Mouse (Mus musculus) ES-Bruce4 (cell line): Measurements from ENCODE around the gene Igsf9b. TPM values are rescaled to one million over a fixed set of nuclear protein-coding genes. Genes with fewer than 3 reads are reported as not detected.

Source experiments
- H3K27ac ChIP-seq: 2 replicates; pipeline ENCODE4 v1.5.1; 2012; ENCODE audit warnings: low read length, inconsistent platforms; ENCODE audit not compliant: insufficient read depth
- H3K27me3 ChIP-seq: 2 replicates; pipeline ENCODE4 v1.6.1; 2012; ENCODE audit warnings: mild to moderate bottlenecking, low read length, inconsistent platforms; ENCODE audit not compliant: control insufficient read depth, poor library complexity, insufficient read depth, severe bottlenecking
- H3K36me3 ChIP-seq: 2 replicates; pipeline ENCODE4 v1.6.1; 2012; ENCODE audit warnings: inconsistent platforms, mild to moderate bottlenecking, low read length, moderate library complexity; ENCODE audit not compliant: control insufficient read depth, poor library complexity, insufficient read depth, severe bottlenecking
- H3K4me1 ChIP-seq: one replicate; pipeline ENCODE4 v1.8.1; 2011; ENCODE audit warnings: low read length; ENCODE audit not compliant: control insufficient read depth, insufficient read depth
- H3K4me3 ChIP-seq: 2 replicates; pipeline ENCODE4 v1.5.1; 2011; ENCODE audit warnings: low read depth, mild to moderate bottlenecking, low read length
- H3K9ac ChIP-seq: 2 replicates; pipeline ENCODE4 v1.6.1; 2012; ENCODE audit warnings: low read depth, mild to moderate bottlenecking, inconsistent platforms; ENCODE audit not compliant: poor library complexity, severe bottlenecking
- H3K9me3 ChIP-seq: replicated peaks from 2 replicates; pipeline ENCODE4 v1.6.1; 2012; ENCODE audit warnings: mild to moderate bottlenecking, low read length, inconsistent platforms; ENCODE audit not compliant: control insufficient read depth, poor library complexity, insufficient read depth, severe bottlenecking
- CTCF ChIP-seq: IDR thresholded peaks from one replicate; pipeline ENCODE4 v1.8.1; 2011; ENCODE audit warnings: low read depth, low read length
- EP300 ChIP-seq: IDR thresholded peaks from 2 replicates; pipeline ENCODE4 v1.6.1; 2011; ENCODE audit warnings: low read depth, low read length; ENCODE audit not compliant: insufficient read depth
- POLR2A ChIP-seq: IDR thresholded peaks from one replicate; pipeline ENCODE4 v1.8.1; 2011; ENCODE audit warnings: low read length; ENCODE audit not compliant: insufficient read depth
- polyA plus RNA-seq: library from polyadenylated mRNA; stranded (reverse); fragments of >200 nt; gene quantifications from 2 replicates; pipeline ENCODE4 v1.2.4, GENCODE M21; 2011; ENCODE audit warnings: low read depth; ENCODE audit not compliant: missing spikeins, insufficient read depth, insufficient read length

The Igsf9b gene
- polyA plus RNA-seq, 1 experiment = 32.2 TPM

- no peaks in the 10 kb centered on the region for H3K4me1 ChIP-seq
- TF ChIP-seq EP300 (no peak), CTCF (no peak), POLR2A (no peak)
- H3K9ac ChIP-seq = no peak overlapping the region
- no peak overlapping the region for H3K27ac ChIP-seq
- H3K9me3 ChIP-seq = no peaks in the 10 kb centered on the region
- H3K27me3 ChIP-seq = no peaks in the 10 kb centered on the region
- H3K4me3 ChIP-seq = no peak overlapping the region
- peaks cover 55% of the 10 kb centered on the region for H3K36me3 ChIP-seq
Observed at GRCm38 (mm10) chr9:27327558-27327957, 28.6 kb downstream of the Igsf9b start.

DNA sequence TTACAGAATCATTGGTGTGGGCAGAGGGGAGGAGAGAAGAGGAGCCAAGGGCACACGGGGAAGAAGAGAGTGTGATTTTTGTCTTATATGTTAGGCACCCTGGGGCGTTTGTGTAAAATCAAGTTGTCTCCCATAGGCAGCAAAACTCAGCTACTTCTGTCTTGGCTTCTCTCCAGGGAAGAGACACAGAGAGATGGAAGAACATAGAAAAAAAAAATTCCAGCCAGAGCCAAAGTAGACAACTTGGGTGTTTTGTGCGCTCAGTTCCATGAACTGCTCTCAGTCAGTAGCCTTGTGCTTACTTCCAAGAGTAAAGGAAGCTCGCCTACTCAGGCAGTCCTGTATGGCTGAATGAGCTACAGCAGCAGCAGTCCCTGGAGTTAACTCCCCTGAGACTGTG lies 31.4 kb downstream of the Igsf9b start:
- Histone ChIP-seq H3K27me3 (no peaks in the 10 kb centered on the region), H3K9ac (no peak overlapping the region), H3K9me3 (no peaks in the 10 kb centered on the region), H3K4me3 (no peak overlapping the region), H3K4me1 (no peaks in the 10 kb centered on the region), H3K27ac (no peak overlapping the region), H3K36me3 (peaks cover 58% of the 10 kb centered on the region)
- TF ChIP-seq POLR2A = no peak
- no peak for TF ChIP-seq CTCF
- TF ChIP-seq EP300 = no peak

- Histone ChIP-seq H3K9me3 (no peaks in the 10 kb centered on the region), H3K27me3 (no peaks in the 10 kb centered on the region), H3K4me1 (no peaks in the 10 kb centered on the region), H3K9ac (no peak overlapping the region), H3K36me3 (peaks cover 55% of the 10 kb centered on the region), H3K27ac (no peak overlapping the region), H3K4me3 (no peak overlapping the region)
- TF ChIP-seq EP300 = no peak
- no peak for TF ChIP-seq POLR2A
- TF ChIP-seq CTCF = no peak
Observed at GRCm38 (mm10) chr9:27331538-27331937, 32.5 kb downstream of the Igsf9b start.

DNA sequence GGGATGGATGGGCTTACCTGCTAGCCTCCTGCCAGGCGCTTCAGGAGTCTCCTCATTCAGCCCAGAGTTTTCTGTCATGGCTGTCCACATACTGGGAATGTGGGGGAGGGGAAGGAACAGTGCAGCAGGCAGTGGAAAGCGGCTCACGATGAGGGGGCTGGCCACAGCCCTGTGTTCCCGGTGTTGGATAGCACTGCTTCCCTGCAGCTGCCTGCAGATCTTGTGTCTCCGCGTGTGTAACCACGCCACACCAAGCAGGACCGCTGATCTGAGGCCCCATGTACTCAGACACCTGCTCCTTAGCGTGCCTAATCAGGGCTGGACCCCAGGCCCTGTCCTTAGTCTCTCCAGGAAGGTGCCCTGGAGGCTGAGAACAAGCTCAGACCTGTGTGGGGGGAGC lies 35.9 kb downstream of the Igsf9b start:
- Histone ChIP-seq H3K4me3 (no peak overlapping the region), H3K27ac (no peak overlapping the region), H3K27me3 (no peaks in the 10 kb centered on the region), H3K9me3 (no peaks in the 10 kb centered on the region), H3K4me1 (no peaks in the 10 kb centered on the region), H3K9ac (no peak overlapping the region), H3K36me3 (peaks cover 34% of the 10 kb centered on the region)
- TF ChIP-seq CTCF (no peak), POLR2A (no peak), EP300 (no peak)

GRCm38 (mm10) chr9:27336962-27337636 lies 38.1 kb downstream of the Igsf9b start:
- H3K36me3 ChIP-seq = peaks cover 38% of the 10 kb centered on the region
- H3K4me3 ChIP-seq = no peak overlapping the region
- no peaks in the 10 kb centered on the region for H3K9me3 ChIP-seq
- TF ChIP-seq POLR2A (no peak), EP300 (no peak), CTCF (no peak)
- no peak overlapping the region for H3K27ac ChIP-seq
- no peaks in the 10 kb centered on the region for H3K4me1 ChIP-seq
- H3K9ac ChIP-seq = no peak overlapping the region
- no peaks in the 10 kb centered on the region for H3K27me3 ChIP-seq

- peaks cover 39% of the 10 kb centered on the region for H3K36me3 ChIP-seq
- no peaks in the 10 kb centered on the region for H3K27me3 ChIP-seq
Observed at GRCm38 (mm10) chr9:27339168-27339567, 40.2 kb downstream of the Igsf9b start.

More at GRCm38 (mm10) chr9:27339168-27339567, 40.2 kb downstream of the Igsf9b start:
- no peaks in the 10 kb centered on the region for H3K9me3 ChIP-seq
- TF ChIP-seq POLR2A (no peak), EP300 (no peak), CTCF (no peak)
- H3K27ac ChIP-seq = no peak overlapping the region
- no peak overlapping the region for H3K4me3 ChIP-seq
- no peak overlapping the region for H3K9ac ChIP-seq
- no peaks in the 10 kb centered on the region for H3K4me1 ChIP-seq
